Mouse (Mus musculus) olfactory bulb, adult 2 months (tissue): ENCODE data around the gene Muc13.

ENCODE experiments used
- CTCF ChIP-seq: fragments of 200-500 bp; IDR thresholded peaks from 2 replicates; pipeline ENCODE4 v1.5.1; 2012; ENCODE audit warnings: low read depth, mild to moderate bottlenecking, low read length, moderate library complexity; ENCODE audit not compliant: insufficient read depth
- POLR2A ChIP-seq: fragments of 200-500 bp; IDR thresholded peaks from 2 replicates; pipeline ENCODE4 v1.6.1; 2012; ENCODE audit warnings: mild to moderate bottlenecking, low read depth, low read length, moderate library complexity; ENCODE audit not compliant: insufficient read depth

DNA sequence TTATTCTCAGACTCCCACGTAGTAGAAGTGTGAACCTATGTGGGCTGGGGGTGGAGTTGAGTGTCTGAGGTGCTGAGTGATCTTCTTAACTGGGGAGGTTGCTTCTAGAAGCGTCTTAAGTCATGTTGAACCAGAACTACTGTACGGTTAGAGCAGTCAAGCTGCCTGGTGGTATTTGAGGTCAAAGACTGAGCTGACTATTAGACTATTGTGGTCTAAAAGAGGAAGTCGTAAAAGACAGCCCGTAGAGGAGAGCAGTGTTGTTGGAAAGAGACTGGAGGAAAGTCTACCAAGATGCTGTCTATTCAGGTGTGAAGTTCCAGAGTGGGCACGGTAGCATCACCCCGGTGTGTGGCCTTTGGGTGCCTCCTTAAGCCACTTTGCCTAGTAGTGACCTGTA is 24.0 kb upstream of the Muc13 start:
- TF ChIP-seq CTCF, result no peak
- TF ChIP-seq POLR2A, result no peak
